Mouse (Mus musculus): ENCODE results near the gene Speer4a. TPM values are rescaled to one million over a fixed set of nuclear protein-coding genes. Genes with fewer than 3 reads are reported as not detected.

Gene Speer4a
- polyA plus RNA-seq, 1 experiment, result not detected

Other genes with a start within 250 kb of the Speer4a start
- gene Gm21663, start 97.2 kb downstream of the Speer4a start, polyA plus RNA-seq (2012; fragmentation: generic; extraction: Trizol), result not detected
- gene Gm21671, start 85.1 kb downstream of the Speer4a start, polyA plus RNA-seq (2012; fragmentation: generic; extraction: Trizol), result not detected
- gene Gm21680, start 66.9 kb downstream of the Speer4a start, polyA plus RNA-seq (2012; fragmentation: generic; extraction: Trizol), result not detected
- not detected for gene Gm21698, start 50.9 kb downstream of the Speer4a start, polyA plus RNA-seq (2012; fragmentation: generic; extraction: Trizol)
- not detected for gene Gm1979, start 34.8 kb downstream of the Speer4a start, polyA plus RNA-seq (2012; fragmentation: generic; extraction: Trizol)
- gene Gm5862, start 16.6 kb downstream of the Speer4a start, polyA plus RNA-seq (2012; fragmentation: generic; extraction: Trizol), result not detected
- gene Gm7347, start 19.0 kb upstream of the Speer4a start, polyA plus RNA-seq (2012; fragmentation: generic; extraction: Trizol), result not detected
- not detected for gene Gm10471, start 49.7 kb upstream of the Speer4a start, polyA plus RNA-seq (2012; fragmentation: generic; extraction: Trizol)
- not detected for gene 5031410I06Rik, start 65.8 kb upstream of the Speer4a start, polyA plus RNA-seq (2012; fragmentation: generic; extraction: Trizol)
- gene Gm10220, start 81.9 kb upstream of the Speer4a start, polyA plus RNA-seq (2012; fragmentation: generic; extraction: Trizol), result not detected
- gene Gm7361, start 218.1 kb upstream of the Speer4a start, polyA plus RNA-seq (2012; fragmentation: generic; extraction: Trizol), result not detected

Measured in myocyte (in vitro differentiated cells).